Mouse (Mus musculus): ENCODE data around the gene Ifrd2.
A peak's percentile ranks its signal among the peaks of the same experiment; 100 is the strongest.
"Not testable (repeated sequence)": the region's sequence is repeated elsewhere in the genome, so short reads cannot be mapped to it uniquely, and the experiment has no call there.

The Ifrd2 gene

GRCm38 (mm10) chr9:107551890-107552355 is 35.5 kb upstream of the Ifrd2 start:
- DNase-seq (ENCODE audit: low spot score in 2 of 2): no peak

GRCm38 (mm10) chr9:107552690-107553393 is 34.6 kb upstream of the Ifrd2 start:
- DNase-seq (ENCODE audit: low spot score in 2 of 2): no peak

- peak; percentile 29 to 36 for DNase-seq (ENCODE audit: low spot score in 2 of 2)
Measured at GRCm38 (mm10) chr9:107553541-107554318, 33.7 kb upstream of the Ifrd2 start.

- DNase-seq (ENCODE audit: low spot score in 2 of 2): peak; percentile 93 to 95
Measured at GRCm38 (mm10) chr9:107554319-107554825, 33.1 kb upstream of the Ifrd2 start.

- DNase-seq (ENCODE audit: low spot score in 2 of 2): peak in 1 of 2 experiments; percentile 29
Measured at GRCm38 (mm10) chr9:107555031-107555457, 32.4 kb upstream of the Ifrd2 start.

GRCm38 (mm10) chr9:107555701-107556100 is 31.7 kb upstream of the Ifrd2 start:
- no peak for DNase-seq (ENCODE audit: low spot score in 2 of 2)

- DNase-seq (ENCODE audit: low spot score in 2 of 2): no peak
Measured at GRCm38 (mm10) chr9:107556346-107556745, 31.1 kb upstream of the Ifrd2 start.

GRCm38 (mm10) chr9:107563029-107563581 is 24.3 kb upstream of the Ifrd2 start, which contains the start of gene Tusc2:
Gene Tusc2, plus strand, starts transcription at chr9:107563255.
- DNase-seq (ENCODE audit: low spot score in 2 of 2): peak; percentile 92 to 93

GRCm38 (mm10) chr9:107565556-107565955 is 21.9 kb upstream of the Ifrd2 start:
- not testable (repeated sequence) for DNase-seq (ENCODE audit: low spot score in 2 of 2)

- peak; percentile 70 to 80 for DNase-seq (ENCODE audit: low spot score in 2 of 2)
Measured at GRCm38 (mm10) chr9:107566041-107566709, 21.3 kb upstream of the Ifrd2 start.

- DNase-seq (ENCODE audit: low spot score in 2 of 2): no peak
Measured at GRCm38 (mm10) chr9:107566855-107567254, 20.6 kb upstream of the Ifrd2 start.

- DNase-seq (ENCODE audit: low spot score in 2 of 2): no peak
Measured at GRCm38 (mm10) chr9:107567702-107568319, 19.6 kb upstream of the Ifrd2 start, which contains the start of gene Hyal2. Gene Hyal2, plus strand, starts transcription at chr9:107567945.

GRCm38 (mm10) chr9:107568331-107569261 is 18.8 kb upstream of the Ifrd2 start:
- DNase-seq (ENCODE audit: low spot score in 2 of 2): peak; percentile 71 to 81

GRCm38 (mm10) chr9:107569270-107569669 is 18.2 kb upstream of the Ifrd2 start:
- no peak for DNase-seq (ENCODE audit: low spot score in 2 of 2)

- no peak for DNase-seq (ENCODE audit: low spot score in 2 of 2)
Measured at GRCm38 (mm10) chr9:107570016-107570415, 17.4 kb upstream of the Ifrd2 start.

GRCm38 (mm10) chr9:107570845-107571244 is 16.6 kb upstream of the Ifrd2 start:
- DNase-seq (ENCODE audit: low spot score in 2 of 2): no peak

- no peak for DNase-seq (ENCODE audit: low spot score in 2 of 2)
Measured at GRCm38 (mm10) chr9:107571534-107572326, 15.7 kb upstream of the Ifrd2 start.

GRCm38 (mm10) chr9:107572327-107572662 is 15.1 kb upstream of the Ifrd2 start:
- no peak for DNase-seq (ENCODE audit: low spot score in 2 of 2)

- DNase-seq (ENCODE audit: low spot score in 2 of 2): not testable (repeated sequence)
Measured at GRCm38 (mm10) chr9:107573774-107574173, 13.7 kb upstream of the Ifrd2 start.

All from natural killer cell, adult 2 months (primary cell).